Mouse (Mus musculus) midbrain, embryonic 10.5 days (tissue): Measurements from ENCODE around the gene Gm13539. TPM values are rescaled to one million over a fixed set of nuclear protein-coding genes. Genes with fewer than 3 reads are reported as not detected.

Experiments
- polyA plus RNA-seq: library from polyadenylated mRNA; unstranded; fragments of >200 nt; fragmentation: Nextera tagmentation; extraction: Ambion mirVana; gene quantifications from 2 replicates; pipeline ENCODE4 v1.2.1, GENCODE M21; 2016

The Gm13539 gene
- polyA plus RNA-seq, 1 experiment from 2014 or later = not detected

Other genes starting within 250 kb of the Gm13539 start
- 38.9 and 41.4 TPM in 2 replicates for gene Traf2, start 235.3 kb upstream of the Gm13539 start, polyA plus RNA-seq
- gene Edf1, start 224.4 kb upstream of the Gm13539 start, polyA plus RNA-seq = 344 and 364 TPM in 2 replicates
- gene Mamdc4, start 207.4 kb upstream of the Gm13539 start, polyA plus RNA-seq = 6.7 and 7.8 TPM in 2 replicates
- gene Phpt1, start 207.0 kb upstream of the Gm13539 start, polyA plus RNA-seq = 159 and 187 TPM in 2 replicates
- gene Ajm1, start 200.5 kb upstream of the Gm13539 start, polyA plus RNA-seq = 0.05 and 0.27 TPM in 2 replicates
- gene Rabl6, start 173.7 kb upstream of the Gm13539 start, polyA plus RNA-seq = 71.2 and 75.1 TPM in 2 replicates
- gene Ccdc183, start 164.6 kb upstream of the Gm13539 start, polyA plus RNA-seq = 0.04 and 0.12 TPM in 2 replicates
- 12.8 and 14.7 TPM in 2 replicates for gene Tmem141, start 160.3 kb upstream of the Gm13539 start, polyA plus RNA-seq
- 0.36 and 1.4 TPM in 2 replicates for gene Fcna, start 154.2 kb upstream of the Gm13539 start, polyA plus RNA-seq
- not detected in 2 replicates for gene Lcn8, start 129.1 kb upstream of the Gm13539 start, polyA plus RNA-seq
- gene Lcn5, start 124.3 kb upstream of the Gm13539 start, polyA plus RNA-seq = not detected in 2 replicates
- gene Lcn6, start 105.5 kb upstream of the Gm13539 start, polyA plus RNA-seq = not detected in 2 replicates
- gene Lcn10, start 99.5 kb upstream of the Gm13539 start, polyA plus RNA-seq = not detected in 2 replicates
- not detected in 2 replicates for gene Obp2a, start 82.2 kb upstream of the Gm13539 start, polyA plus RNA-seq
- 70.8 and 77.6 TPM in 2 replicates for gene Bmyc, start 75.5 kb upstream of the Gm13539 start, polyA plus RNA-seq
- not detected in 2 replicates for gene Obp2b, start 45.2 kb upstream of the Gm13539 start, polyA plus RNA-seq
- gene Lcn3, start 16.7 kb upstream of the Gm13539 start, polyA plus RNA-seq = not detected in 2 replicates
- gene Lcn11, start 5.2 kb upstream of the Gm13539 start, polyA plus RNA-seq = not detected in 2 replicates
- gene Glt6d1, start 33.6 kb downstream of the Gm13539 start, polyA plus RNA-seq = not detected in 2 replicates
- gene Lcn9, start 40.9 kb downstream of the Gm13539 start, polyA plus RNA-seq = not detected in 2 replicates
- not detected in 2 replicates for gene Sohlh1, start 65.0 kb downstream of the Gm13539 start, polyA plus RNA-seq
- gene Kcnt1, start 81.5 kb downstream of the Gm13539 start, polyA plus RNA-seq = 0.41 and 0.49 TPM in 2 replicates
- gene Camsap1, start 201.0 kb downstream of the Gm13539 start, polyA plus RNA-seq = 20.6 and 38.1 TPM in 2 replicates
- 87.4 and 89.5 TPM in 2 replicates for gene Ubac1, start 239.5 kb downstream of the Gm13539 start, polyA plus RNA-seq